Mouse (Mus musculus) liver, embryonic 15.5 days (tissue): Measurements from ENCODE around the gene Ogdh. TPM values are rescaled to one million over a fixed set of nuclear protein-coding genes. Genes with fewer than 3 reads are reported as not detected.
"Not testable (repeated sequence)": the region's sequence is repeated elsewhere in the genome, so short reads cannot be mapped to it uniquely, and the experiment has no call there.

Source experiments
- ATAC-seq: fragments of 200-750 bp; cut with Nextera tagmentation; 2 replicates; pipeline ENCODE4 v1.8.0; 2017; ENCODE audit warnings: moderate number of reproducible peaks, mild to moderate bottlenecking, moderate library complexity; ENCODE audit not compliant: insufficient read depth
- H3K27ac ChIP-seq: fragments of 300-500 bp; sonication (generic); replicated peaks from 2 replicates; pipeline ENCODE4 v1.5.1; 2015; ENCODE audit warnings: mild to moderate bottlenecking, inconsistent platforms
- H3K27me3 ChIP-seq: fragments of 300-500 bp; sonication (generic); 2 replicates; pipeline ENCODE4 v1.6.1; 2015; ENCODE audit warnings: mild to moderate bottlenecking, inconsistent platforms
- H3K36me3 ChIP-seq: fragments of 300-500 bp; sonication (generic); replicated peaks from 2 replicates; pipeline ENCODE4 v1.6.1; 2015; ENCODE audit warnings: moderate library complexity, mild to moderate bottlenecking, inconsistent platforms
- H3K4me1 ChIP-seq: fragments of 300-500 bp; sonication (generic); replicated peaks from 2 replicates; pipeline ENCODE4 v1.6.1; 2015; ENCODE audit warnings: inconsistent platforms
- H3K4me2 ChIP-seq: fragments of 300-500 bp; sonication (generic); 2 replicates; pipeline ENCODE4 v1.6.1; 2015; ENCODE audit warnings: moderate library complexity, mild to moderate bottlenecking, inconsistent platforms
- H3K4me3 ChIP-seq: fragments of 300-500 bp; sonication (generic); replicated peaks from 2 replicates; pipeline ENCODE4 v1.5.1; 2015; ENCODE audit warnings: mild to moderate bottlenecking, inconsistent platforms
- H3K9ac ChIP-seq: fragments of 300-500 bp; sonication (generic); 2 replicates; pipeline ENCODE4 v1.6.1; 2015; ENCODE audit warnings: moderate library complexity, mild to moderate bottlenecking, inconsistent platforms
- H3K9me3 ChIP-seq: fragments of 300-500 bp; sonication (generic); replicated peaks from 2 replicates; pipeline ENCODE4 v1.6.1; 2016; ENCODE audit warnings: inconsistent platforms
- WGBS: fragments of 180-500 bp; shearing (Covaris S2); methylation state at CpG from one replicate; pipeline ENCODE4 v1.1.7; 2015; ENCODE audit warnings: mixed read lengths; ENCODE audit not compliant: insufficient replicate concordance; 5-methylcytosine and 5-hydroxymethylcytosine counted together
- polyA plus RNA-seq: library from polyadenylated mRNA; unstranded; fragments of >200 nt; fragmentation: Nextera tagmentation; extraction: Ambion mirVana; gene quantifications from 2 replicates; pipeline ENCODE4 v1.2.1, GENCODE M21; 2015

The Ogdh gene
- polyA plus RNA-seq, 1 experiment from 2014 or later: 89.7 TPM

GRCm38 (mm10) chr11:6367156-6367555 lies 75.7 kb downstream of the Ogdh start:
- Histone ChIP-seq H3K27me3 (no peaks in the 10 kb centered on the region), H3K27ac (no peak overlapping the region), H3K4me3 (no peak overlapping the region), H3K4me2 (no peak overlapping the region), H3K4me1 (peaks cover 9% of the 10 kb centered on the region), H3K36me3 (no peaks in the 10 kb centered on the region), H3K9me3 (no peaks in the 10 kb centered on the region), H3K9ac (no peak overlapping the region)
- no peak for ATAC-seq
- 63% methylated on average over 4 of the region's 4 CpGs for WGBS

- not testable (repeated sequence) for H3K27me3 ChIP-seq, ATAC-seq, H3K4me2 ChIP-seq, H3K4me1 ChIP-seq, H3K9me3 ChIP-seq, H3K27ac ChIP-seq, H3K4me3 ChIP-seq, H3K9ac ChIP-seq, H3K36me3 ChIP-seq
- 66% methylated on average over 5 of the region's 5 CpGs for WGBS
Observed at GRCm38 (mm10) chr11:6367986-6368385, 76.6 kb downstream of the Ogdh start.

- H3K4me2 ChIP-seq: no peak overlapping the region
- no peak overlapping the region for H3K4me3 ChIP-seq
- no peak overlapping the region for H3K9ac ChIP-seq
- no peak for ATAC-seq
- H3K9me3 ChIP-seq: no peaks in the 10 kb centered on the region
- no peaks in the 10 kb centered on the region for H3K4me1 ChIP-seq
- no peaks in the 10 kb centered on the region for H3K36me3 ChIP-seq
- H3K27ac ChIP-seq: no peak overlapping the region
- H3K27me3 ChIP-seq: no peaks in the 10 kb centered on the region
- 67% methylated on average over 11 of the region's 11 CpGs for WGBS
Observed at GRCm38 (mm10) chr11:6371376-6372155, 80.1 kb downstream of the Ogdh start.

GRCm38 (mm10) chr11:6372784-6373183 lies 81.4 kb downstream of the Ogdh start:
- H3K36me3 ChIP-seq: no peaks in the 10 kb centered on the region
- H3K27me3 ChIP-seq: no peaks in the 10 kb centered on the region
- H3K9me3 ChIP-seq: no peaks in the 10 kb centered on the region
- no peak overlapping the region for H3K4me3 ChIP-seq
- no peaks in the 10 kb centered on the region for H3K4me1 ChIP-seq
- H3K27ac ChIP-seq: no peak overlapping the region
- H3K9ac ChIP-seq: no peak overlapping the region
- 76% methylated on average over 9 of the region's 9 CpGs for WGBS
- no peak overlapping the region for H3K4me2 ChIP-seq
- no peak for ATAC-seq

- Histone ChIP-seq H3K27me3 (no peaks in the 10 kb centered on the region), H3K9ac (no peak overlapping the region), H3K9me3 (no peaks in the 10 kb centered on the region), H3K4me1 (no peaks in the 10 kb centered on the region), H3K4me2 (no peak overlapping the region), H3K27ac (no peak overlapping the region), H3K4me3 (no peak overlapping the region), H3K36me3 (no peaks in the 10 kb centered on the region)
- ATAC-seq: no peak
- WGBS: 70% methylated on average over 6 of the region's 6 CpGs
Observed at GRCm38 (mm10) chr11:6380916-6381315, 89.5 kb downstream of the Ogdh start.

GRCm38 (mm10) chr11:6388126-6388725 lies 96.8 kb downstream of the Ogdh start:
- 78% methylated on average over 6 of the region's 6 CpGs for WGBS
- H3K4me3 ChIP-seq: peak overlapping the region; percentile 97

GRCm38 (mm10) chr11:6388726-6389413 lies 97.4 kb downstream of the Ogdh start, which contains the start of gene Zmiz2:
Zmiz2 (plus strand) TSS chr11:6389074.
- 4% methylated on average over 60 of the region's 60 CpGs for WGBS
- Histone ChIP-seq H3K4me1 (peaks cover 36% of the 10 kb centered on the region), H3K9me3 (no peaks in the 10 kb centered on the region), H3K9ac (peak within 1 kb of the TSS; percentile 86), H3K36me3 (0 out of 2 replicates have a peak, but pooled peaks cover 11% of the 10 kb centered on the region), H3K27me3 (no peaks in the 10 kb centered on the region), H3K4me3 (peak within 1 kb of the TSS; percentile 97), H3K27ac (peak within 1 kb of the TSS; percentile 93), H3K4me2 (peak within 1 kb of the TSS; percentile 97)
- ATAC-seq: peak; percentile 98

More at GRCm38 (mm10) chr11:6388126-6388725, 96.8 kb downstream of the Ogdh start:
- peaks cover 36% of the 10 kb centered on the region for H3K4me1 ChIP-seq
- no peaks in the 10 kb centered on the region for H3K9me3 ChIP-seq
- H3K4me2 ChIP-seq: peak overlapping the region; percentile 97
- peak overlapping the region; percentile 93 for H3K27ac ChIP-seq
- H3K27me3 ChIP-seq: no peaks in the 10 kb centered on the region
- H3K36me3 ChIP-seq: 0 out of 2 replicates have a peak, but pooled peaks cover 11% of the 10 kb centered on the region
- H3K9ac ChIP-seq: peak overlapping the region; percentile 86; the same call in 1 of the 2 replicates
- no peak for ATAC-seq

GRCm38 (mm10) chr11:6389483-6389921 lies 98.1 kb downstream of the Ogdh start:
- Histone ChIP-seq H3K4me1 (peaks cover 36% of the 10 kb centered on the region), H3K9me3 (no peaks in the 10 kb centered on the region), H3K9ac (peak overlapping the region; percentile 86), H3K4me2 (peak overlapping the region; percentile 97), H3K36me3 (peaks cover 16% of the 10 kb centered on the region), H3K27me3 (no peaks in the 10 kb centered on the region), H3K27ac (peak overlapping the region; percentile 68), H3K4me3 (peak overlapping the region; percentile 97)
- WGBS: under 1% methylated on average over 37 of the region's 43 CpGs
- peak; percentile 1; the same call in 1 of the 2 replicates for ATAC-seq

GRCm38 (mm10) chr11:6390376-6391053 lies 99.1 kb downstream of the Ogdh start:
- ATAC-seq: no peak
- Histone ChIP-seq H3K9ac (peak overlapping the region; percentile 86), H3K36me3 (peaks cover 25% of the 10 kb centered on the region), H3K4me3 (peak overlapping the region; percentile 97), H3K27ac (no peak overlapping the region; the same call in 1 of the 2 replicates), H3K9me3 (no peaks in the 10 kb centered on the region), H3K27me3 (no peaks in the 10 kb centered on the region), H3K4me2 (peak overlapping the region; percentile 97), H3K4me1 (peaks cover 36% of the 10 kb centered on the region)
- 80% methylated on average over 8 of the region's 8 CpGs for WGBS

GRCm38 (mm10) chr11:6391516-6392276 lies 100.3 kb downstream of the Ogdh start:
- Histone ChIP-seq H3K4me2 (no peak overlapping the region), H3K36me3 (peaks cover 35% of the 10 kb centered on the region), H3K4me1 (peaks cover 36% of the 10 kb centered on the region), H3K4me3 (no peak overlapping the region), H3K27me3 (no peaks in the 10 kb centered on the region), H3K9me3 (no peaks in the 10 kb centered on the region), H3K9ac (no peak overlapping the region), H3K27ac (no peak overlapping the region)
- no peak for ATAC-seq
- WGBS: 72% methylated on average over 8 of the region's 8 CpGs
